Mouse (Mus musculus) midbrain, postnatal 0 days (tissue): ENCODE measurements around the gene Rab30. TPM values are rescaled to one million over a fixed set of nuclear protein-coding genes. Genes with fewer than 3 reads are reported as not detected.

Experiments used
- ATAC-seq: fragments of 200-750 bp; cut with Nextera tagmentation; 2 replicates; pipeline ENCODE4 v1.8.0; 2017; ENCODE audit warnings: moderate number of reproducible peaks, mild to moderate bottlenecking, moderate TSS enrichment, moderate library complexity; ENCODE audit not compliant: low FRiP score
- DNase-seq: peaks from one replicate; pipeline ENCODE4 v3.0.0-alpha.2; 2015; ENCODE audit warnings: low spot score
- H3K27ac ChIP-seq: fragments of 300-500 bp; sonication (generic); 2 replicates; pipeline ENCODE4 v1.5.1; 2014; ENCODE audit warnings: low read depth, mild to moderate bottlenecking, low read length, mixed read lengths
- H3K27me3 ChIP-seq: fragments of 300-500 bp; sonication (generic); 2 replicates; pipeline ENCODE4 v1.6.1; 2014; ENCODE audit warnings: low read length, control low read depth, mixed read lengths; ENCODE audit not compliant: insufficient read depth
- H3K36me3 ChIP-seq: fragments of 300-500 bp; sonication (generic); 2 replicates; pipeline ENCODE4 v1.6.1; 2014; ENCODE audit warnings: low read length, control low read depth, mixed read lengths; ENCODE audit not compliant: insufficient read depth
- H3K4me1 ChIP-seq: fragments of 300-500 bp; sonication (generic); 2 replicates; pipeline ENCODE4 v1.6.1; 2014; ENCODE audit warnings: mild to moderate bottlenecking, control low read depth, antibody characterized with exemption, low read length, mixed read lengths; ENCODE audit not compliant: insufficient read depth
- H3K4me2 ChIP-seq: fragments of 300-500 bp; sonication (generic); 2 replicates; pipeline ENCODE4 v1.6.1; 2014; ENCODE audit warnings: low read depth, mild to moderate bottlenecking, low read length, mixed read lengths; ENCODE audit not compliant: poor library complexity, severe bottlenecking
- H3K4me3 ChIP-seq: fragments of 300-500 bp; sonication (generic); 2 replicates; pipeline ENCODE4 v1.5.1; 2014; ENCODE audit warnings: low read depth, mild to moderate bottlenecking, low read length, moderate library complexity
- H3K9ac ChIP-seq: fragments of 300-500 bp; sonication (generic); replicated peaks from 2 replicates; pipeline ENCODE4 v1.6.1; 2014; ENCODE audit warnings: mild to moderate bottlenecking, low read length, moderate library complexity, mixed read lengths; ENCODE audit not compliant: poor library complexity, severe bottlenecking
- H3K9me3 ChIP-seq: fragments of 300-500 bp; sonication (generic); 2 replicates; pipeline ENCODE4 v1.6.1; 2016; ENCODE audit warnings: low read length, control low read depth
- CTCF ChIP-seq: IDR thresholded peaks from 2 replicates; pipeline ENCODE4 v1.5.1; 2016; ENCODE audit warnings: antibody characterized with exemption, mild to moderate bottlenecking
- WGBS: fragments of 180-500 bp; shearing (Covaris S2); extraction: QIAGEN DNeasy Blood & Tissue Kit; methylation state at CpG from one replicate; pipeline ENCODE4 v1.1.7; 2014; 5-methylcytosine and 5-hydroxymethylcytosine counted together
- polyA plus RNA-seq: library from polyadenylated mRNA; unstranded; fragments of >200 nt; fragmentation: Nextera tagmentation; extraction: Ambion mirVana; gene quantifications from 2 replicates; pipeline ENCODE4 v1.2.1, GENCODE M21; 2015
- total RNA-seq: library from RNA; depleted of rRNA; stranded (reverse); fragments of >200 nt; gene quantifications from 2 replicates; pipeline ENCODE4 v1.2.3, GENCODE M21; 2014

Rab30 gene
- total and polyA plus RNA-seq, 2 experiments from 2014 or later: 18.5 to 37.2 TPM

DNA sequence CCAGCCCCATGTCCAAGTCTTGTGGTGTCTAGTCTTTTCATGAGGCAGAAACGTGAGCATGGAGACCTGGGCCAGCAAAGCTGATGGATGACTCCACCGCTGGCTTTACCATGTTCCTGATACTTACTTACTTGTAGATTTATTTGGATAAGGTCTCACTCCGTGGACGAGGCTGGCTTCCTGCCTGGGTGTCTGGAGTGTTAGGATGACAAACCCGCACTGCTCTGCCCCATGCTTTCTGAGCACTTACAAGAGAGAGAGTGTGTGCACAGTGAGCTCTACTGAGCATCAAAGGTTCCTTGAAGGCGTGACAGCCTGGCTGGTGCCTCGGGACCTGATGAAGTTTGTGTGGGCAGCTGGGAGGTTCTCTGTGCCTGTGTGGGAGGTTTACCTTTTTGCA lies 27.5 kb downstream of the Rab30 start:
- Histone ChIP-seq H3K4me2 (no peak overlapping the region), H3K9ac (no peak overlapping the region), H3K27me3 (no peaks in the 10 kb centered on the region), H3K4me3 (no peak overlapping the region), H3K27ac (no peak overlapping the region), H3K9me3 (no peaks in the 10 kb centered on the region), H3K36me3 (no peaks in the 10 kb centered on the region), H3K4me1 (no peaks in the 10 kb centered on the region)
- WGBS: 68% methylated on average over 7 of the region's 7 CpGs
- TF ChIP-seq CTCF: no peak
- ATAC-seq (no peak), DNase-seq (no peak)

- H3K27ac ChIP-seq: no peak overlapping the region
- ATAC-seq (no peak), DNase-seq (no peak)
- no peak overlapping the region for H3K9ac ChIP-seq
- WGBS: 89% methylated on average over 3 of the region's 3 CpGs
- no peaks in the 10 kb centered on the region for H3K27me3 ChIP-seq
- H3K4me1 ChIP-seq: peaks cover 5% of the 10 kb centered on the region; the same call in 1 of the 2 replicates
- H3K4me2 ChIP-seq: no peak overlapping the region
- no peaks in the 10 kb centered on the region for H3K9me3 ChIP-seq
- no peak for TF ChIP-seq CTCF
- H3K4me3 ChIP-seq: no peak overlapping the region
- no peaks in the 10 kb centered on the region for H3K36me3 ChIP-seq
These were observed 31.6 kb downstream of the Rab30 start for GRCm38 (mm10) chr7:92773006-92773405.

- WGBS: 96% methylated on average over 3 of the region's 3 CpGs
- no peaks in the 10 kb centered on the region for H3K36me3 ChIP-seq
- TF ChIP-seq CTCF: no peak
These were observed 32.2 kb downstream of the Rab30 start for GRCm38 (mm10) chr7:92773596-92773995.

GRCm38 (mm10) chr7:92774741-92775140 lies 33.3 kb downstream of the Rab30 start:
- 88% methylated on average over 5 of the region's 5 CpGs for WGBS
- Histone ChIP-seq H3K4me3 (no peak overlapping the region), H3K9ac (no peak overlapping the region), H3K4me1 (peaks cover 5% of the 10 kb centered on the region; the same call in 1 of the 2 replicates), H3K4me2 (no peak overlapping the region), H3K27me3 (no peaks in the 10 kb centered on the region), H3K27ac (no peak overlapping the region), H3K36me3 (no peaks in the 10 kb centered on the region), H3K9me3 (no peaks in the 10 kb centered on the region)
- no peak for TF ChIP-seq CTCF
- no peak for ATAC-seq
- no peak for DNase-seq

More at GRCm38 (mm10) chr7:92773596-92773995, 32.2 kb downstream of the Rab30 start:
- peaks cover 5% of the 10 kb centered on the region; the same call in 1 of the 2 replicates for H3K4me1 ChIP-seq
- H3K9ac ChIP-seq: no peak overlapping the region
- DNase-seq (no peak), ATAC-seq (no peak)
- H3K27ac ChIP-seq: no peak overlapping the region
- H3K27me3 ChIP-seq: no peaks in the 10 kb centered on the region
- H3K9me3 ChIP-seq: no peaks in the 10 kb centered on the region
- H3K4me3 ChIP-seq: no peak overlapping the region
- no peak overlapping the region for H3K4me2 ChIP-seq

- WGBS: 57% methylated on average over 2 of the region's 2 CpGs
- no peak overlapping the region for H3K27ac ChIP-seq
- DNase-seq: no peak
These were observed 34.3 kb downstream of the Rab30 start for GRCm38 (mm10) chr7:92775703-92776102.

GRCm38 (mm10) chr7:92776647-92777046 lies 35.2 kb downstream of the Rab30 start:
- no peaks in the 10 kb centered on the region for H3K9me3 ChIP-seq
- H3K27ac ChIP-seq: peak overlapping the region; percentile 65
- H3K27me3 ChIP-seq: no peaks in the 10 kb centered on the region
- H3K4me2 ChIP-seq: peak overlapping the region; percentile 46
- H3K4me1 ChIP-seq: peaks cover 5% of the 10 kb centered on the region; the same call in 1 of the 2 replicates
- DNase-seq: no peak
- 35% methylated on average over 4 of the region's 4 CpGs for WGBS
- no peaks in the 10 kb centered on the region for H3K36me3 ChIP-seq
- H3K4me3 ChIP-seq: no peak overlapping the region
- peak overlapping the region; percentile 9; the same call in 1 of the 2 replicates for H3K9ac ChIP-seq
- no peak for TF ChIP-seq CTCF
- no peak for ATAC-seq

More at GRCm38 (mm10) chr7:92775703-92776102, 34.3 kb downstream of the Rab30 start:
- H3K9ac ChIP-seq: no peak overlapping the region
- peaks cover 5% of the 10 kb centered on the region; the same call in 1 of the 2 replicates for H3K4me1 ChIP-seq
- H3K27me3 ChIP-seq: no peaks in the 10 kb centered on the region
- no peaks in the 10 kb centered on the region for H3K36me3 ChIP-seq
- no peak for ATAC-seq
- no peak for TF ChIP-seq CTCF
- no peak overlapping the region for H3K4me2 ChIP-seq
- no peaks in the 10 kb centered on the region for H3K9me3 ChIP-seq
- H3K4me3 ChIP-seq: no peak overlapping the region
